Mouse (Mus musculus) small intestine, adult 2 months (tissue): ENCODE measurements at regions not wholly inside any gene's neighbourhood (a gene's known extent, or its start where the extent isn't known, plus 50 kb on each side); places are given as distances from the start of the nearest gene placed in this dataset.

ENCODE experiments used
- CTCF ChIP-seq: fragments of 200-500 bp; IDR thresholded peaks from 2 replicates; pipeline ENCODE4 v1.5.1; 2012; ENCODE audit warnings: low read depth, mild to moderate bottlenecking, control low read depth, inconsistent platforms, low read length, moderate library complexity, mixed read lengths; ENCODE audit not compliant: insufficient replicate concordance, insufficient read length; ENCODE audit errors: extremely low read depth
- POLR2A ChIP-seq: fragments of 200-500 bp; IDR thresholded peaks from 2 replicates; pipeline ENCODE4 v1.6.1; 2012; ENCODE audit warnings: low read depth, mild to moderate bottlenecking, control low read depth, inconsistent platforms, low read length, moderate library complexity

GRCm38 (mm10) chr12:106519141-106519540 lies 509.1 kb downstream of the Vrk1 start:
- no peak for TF ChIP-seq POLR2A
- no peak for TF ChIP-seq CTCF
